Mouse (Mus musculus) MEL (cell line): ENCODE results near the gene Dsn1. TPM values are rescaled to one million over a fixed set of nuclear protein-coding genes. Genes with fewer than 3 reads are reported as not detected.

Source experiments
- DNase-seq: peaks from one replicate; pipeline ENCODE4 v3.0.0; 2011; ENCODE audit warnings: low read depth, low spot score
- H3K27ac ChIP-seq: 2 replicates; pipeline ENCODE4 v1.5.1; 2012; ENCODE audit warnings: low read depth, mild to moderate bottlenecking, control low read depth, low read length, moderate library complexity; ENCODE audit not compliant: control insufficient read depth
- H3K27me3 ChIP-seq, 2 experiments: fragments of 150-350 bp in 1 of 2; sonication (generic) in 1 of 2; 2 replicates each; pipeline ENCODE4 v1.6.1; 2012; ENCODE audit warnings: low read length in 2 of 2, mild to moderate bottlenecking in 2 of 2, improper control_type of control experiment in 1 of 2, moderate library complexity in 1 of 2; ENCODE audit not compliant: insufficient read depth in 2 of 2, control insufficient read depth in 1 of 2
- H3K36me3 ChIP-seq, 2 experiments: 2 replicates each; pipeline ENCODE4 v1.6.1; 2012 to 2014; ENCODE audit warnings: low read length in 2 of 2, improper control_type of control experiment in 1 of 2, inconsistent platforms in 1 of 2, mild to moderate bottlenecking in 1 of 2; ENCODE audit not compliant: insufficient read depth in 2 of 2, control insufficient read depth in 1 of 2
- H3K4me1 ChIP-seq, 2 experiments: fragments of 150-350 bp in 1 of 2; sonication (generic) in 1 of 2; 2 replicates each; pipeline ENCODE4 v1.6.1; 2012; ENCODE audit warnings: low read length in 2 of 2, improper control_type of control experiment in 1 of 2, mild to moderate bottlenecking in 1 of 2; ENCODE audit not compliant: insufficient read depth in 2 of 2, control insufficient read depth in 1 of 2
- H3K4me3 ChIP-seq, 2 experiments: fragments of 150-350 bp in 1 of 2; sonication (generic) in 1 of 2; 2 replicates each; pipeline ENCODE4 v1.5.1; 2012; ENCODE audit warnings: low read depth in 2 of 2, low read length in 2 of 2, mild to moderate bottlenecking in 2 of 2, moderate library complexity in 2 of 2, control low read depth in 1 of 2, improper control_type of control experiment in 1 of 2; ENCODE audit not compliant: control insufficient read depth in 1 of 2, insufficient read depth in 1 of 2
- H3K79me2 ChIP-seq: 2 replicates; pipeline ENCODE4 v1.6.1; 2012; ENCODE audit warnings: mild to moderate bottlenecking, low read length, moderate library complexity; ENCODE audit not compliant: control insufficient read depth, poor library complexity, insufficient read depth
- H3K9ac ChIP-seq: 2 replicates; pipeline ENCODE4 v1.6.1; 2012; ENCODE audit warnings: low read depth, mild to moderate bottlenecking, control low read depth, low read length, moderate library complexity; ENCODE audit not compliant: control insufficient read depth, poor library complexity, severe bottlenecking
- H3K9me3 ChIP-seq: fragments of 150-350 bp; sonication (generic); replicated peaks from 2 replicates; pipeline ENCODE4 v1.6.1; 2012; ENCODE audit warnings: mild to moderate bottlenecking, low read length, improper control_type of control experiment, moderate library complexity; ENCODE audit not compliant: insufficient read depth
- BHLHE40 ChIP-seq: IDR thresholded peaks from 2 replicates; pipeline ENCODE4 v1.6.1; 2012; ENCODE audit warnings: low read depth, mild to moderate bottlenecking, inconsistent platforms, low read length, improper control_type of control experiment, borderline replicate concordance
- CHD2 ChIP-seq: IDR thresholded peaks from 2 replicates; pipeline ENCODE4 v1.6.1; 2011; ENCODE audit warnings: low read length, improper control_type of control experiment
- E2F4 ChIP-seq: IDR thresholded peaks from 2 replicates; pipeline ENCODE4 v1.6.1; 2011; ENCODE audit warnings: low read depth, low read length, improper control_type of control experiment, borderline replicate concordance
- ELF1 ChIP-seq: IDR thresholded peaks from 2 replicates; pipeline ENCODE4 v1.6.1; 2014; ENCODE audit warnings: low read depth, mild to moderate bottlenecking, inconsistent platforms, low read length, improper control_type of control experiment, moderate library complexity
- ETS1 ChIP-seq: IDR thresholded peaks from 2 replicates; pipeline ENCODE4 v1.6.1; 2012; ENCODE audit warnings: low read depth, mild to moderate bottlenecking, inconsistent platforms, low read length, improper control_type of control experiment, moderate library complexity
- GABPA ChIP-seq: IDR thresholded peaks from 2 replicates; pipeline ENCODE4 v1.6.1; 2012; ENCODE audit warnings: low read depth, mild to moderate bottlenecking, inconsistent platforms, low read length, improper control_type of control experiment, moderate library complexity
- GATA1 ChIP-seq: IDR thresholded peaks from 2 replicates; pipeline ENCODE4 v1.6.1; 2011; ENCODE audit warnings: low read depth, low read length, improper control_type of control experiment
- JUND ChIP-seq: IDR thresholded peaks from 2 replicates; pipeline ENCODE4 v1.6.1; 2011; ENCODE audit warnings: low read depth, mild to moderate bottlenecking, improper control_type of control experiment, low read length
- KAT2A ChIP-seq: conservative IDR thresholded peaks from 2 replicates; pipeline ENCODE4 v1.6.1; 2012; ENCODE audit warnings: low read depth, low read length, improper control_type of control experiment, inconsistent platforms
- MAFK ChIP-seq: IDR thresholded peaks from 2 replicates; pipeline ENCODE4 v1.6.1; 2011; ENCODE audit warnings: low read depth, mild to moderate bottlenecking, low read length, improper control_type of control experiment, borderline replicate concordance
- MAX ChIP-seq: IDR thresholded peaks from 2 replicates; pipeline ENCODE4 v1.6.1; 2011; ENCODE audit warnings: low read length, improper control_type of control experiment
- MAZ ChIP-seq: IDR thresholded peaks from 2 replicates; pipeline ENCODE4 v1.6.1; 2012; ENCODE audit warnings: low read depth, mild to moderate bottlenecking, inconsistent platforms, low read length, improper control_type of control experiment
- MEF2A ChIP-seq: IDR thresholded peaks from 2 replicates; pipeline ENCODE4 v1.6.1; 2014; ENCODE audit warnings: low read depth, mild to moderate bottlenecking, inconsistent platforms, low read length, improper control_type of control experiment; ENCODE audit not compliant: poor library complexity, insufficient replicate concordance, severe bottlenecking; ENCODE audit errors: extremely low read depth
- MXI1 ChIP-seq: IDR thresholded peaks from 2 replicates; pipeline ENCODE4 v1.6.1; 2011; ENCODE audit warnings: mild to moderate bottlenecking, low read depth, low read length, improper control_type of control experiment
- MYB ChIP-seq: IDR thresholded peaks from 2 replicates; pipeline ENCODE4 v1.6.1; 2011; ENCODE audit warnings: mild to moderate bottlenecking, low read depth, low read length, improper control_type of control experiment
- MYC ChIP-seq: IDR thresholded peaks from 2 replicates; pipeline ENCODE4 v1.6.1; 2011; ENCODE audit warnings: low read depth, mild to moderate bottlenecking, low read length, improper control_type of control experiment, moderate library complexity
- NELFE ChIP-seq: IDR thresholded peaks from 2 replicates; pipeline ENCODE4 v1.6.1; 2011; ENCODE audit warnings: low read depth, low read length, improper control_type of control experiment
- NRF1 ChIP-seq: IDR thresholded peaks from 2 replicates; pipeline ENCODE4 v1.6.1; 2014; ENCODE audit warnings: low read depth, mild to moderate bottlenecking, inconsistent platforms, low read length, improper control_type of control experiment, moderate library complexity; ENCODE audit not compliant: poor library complexity, insufficient read depth, severe bottlenecking
- POLR2A ChIP-seq, 2 experiments: IDR thresholded peaks; 2 replicates each; pipeline ENCODE4 v1.6.1; 2011 to 2012; ENCODE audit warnings: low read length in 2 of 2, mild to moderate bottlenecking in 2 of 2, control low read depth in 1 of 2, improper control_type of control experiment in 1 of 2, low read depth in 1 of 2, moderate library complexity in 1 of 2; ENCODE audit not compliant: control insufficient read depth in 1 of 2, insufficient read depth in 1 of 2, poor library complexity in 1 of 2
- POLR2AphosphoS2 ChIP-seq: IDR thresholded peaks from 2 replicates; pipeline ENCODE4 v1.6.1; 2011; ENCODE audit warnings: low read length, improper control_type of control experiment
- POLR2AphosphoS5 ChIP-seq: IDR thresholded peaks from 2 replicates; pipeline ENCODE4 v1.6.1; 2012; ENCODE audit warnings: low read depth, borderline replicate concordance, mild to moderate bottlenecking, inconsistent platforms, low read length, moderate library complexity, mixed read lengths
- RAD21 ChIP-seq: IDR thresholded peaks from 2 replicates; pipeline ENCODE4 v1.6.1; 2011; ENCODE audit warnings: mild to moderate bottlenecking, low read depth, low read length, improper control_type of control experiment
- RCOR1 ChIP-seq: IDR thresholded peaks from 2 replicates; pipeline ENCODE4 v1.6.1; 2012; ENCODE audit warnings: low read depth, mild to moderate bottlenecking, inconsistent platforms, low read length, improper control_type of control experiment
- SIN3A ChIP-seq: IDR thresholded peaks from 2 replicates; pipeline ENCODE4 v1.6.1; 2012; ENCODE audit warnings: low read length, improper control_type of control experiment, inconsistent platforms
- SMC3 ChIP-seq: IDR thresholded peaks from 2 replicates; pipeline ENCODE4 v1.6.1; 2011; ENCODE audit warnings: low read depth, low read length, improper control_type of control experiment
- TAL1 ChIP-seq: IDR thresholded peaks from 2 replicates; pipeline ENCODE4 v1.6.1; 2012; ENCODE audit warnings: mild to moderate bottlenecking, inconsistent platforms, low read length, moderate library complexity, mixed read lengths
- TBP ChIP-seq: IDR thresholded peaks from 2 replicates; pipeline ENCODE4 v1.8.0; 2011; ENCODE audit warnings: low read depth, low read length, improper control_type of control experiment
- TCF12 ChIP-seq: IDR thresholded peaks from 2 replicates; pipeline ENCODE4 v1.6.1; 2014; ENCODE audit warnings: low read depth, mild to moderate bottlenecking, inconsistent platforms, low read length, improper control_type of control experiment, moderate library complexity
- UBTF ChIP-seq: IDR thresholded peaks from 2 replicates; pipeline ENCODE4 v1.6.1; 2012; ENCODE audit warnings: low read depth, mild to moderate bottlenecking, inconsistent platforms, low read length, improper control_type of control experiment, moderate library complexity, borderline replicate concordance; ENCODE audit not compliant: insufficient read depth
- USF1 ChIP-seq: IDR thresholded peaks from 2 replicates; pipeline ENCODE4 v1.6.1; 2014; ENCODE audit warnings: low read depth, mild to moderate bottlenecking, inconsistent platforms, low read length, improper control_type of control experiment, moderate library complexity
- USF2 ChIP-seq, 2 experiments: IDR thresholded peaks; 2 replicates each; pipeline ENCODE4 v1.6.1; 2011 to 2012; ENCODE audit warnings: improper control_type of control experiment in 2 of 2, low read length in 2 of 2, borderline replicate concordance in 1 of 2, inconsistent platforms in 1 of 2, low read depth in 1 of 2, mild to moderate bottlenecking in 1 of 2; ENCODE audit not compliant: insufficient read depth in 1 of 2
- ZC3H11A ChIP-seq: IDR thresholded peaks from 2 replicates; pipeline ENCODE4 v1.6.1; 2012; ENCODE audit warnings: low read depth, mild to moderate bottlenecking, inconsistent platforms, low read length, improper control_type of control experiment
- ZKSCAN1 ChIP-seq: IDR thresholded peaks from 2 replicates; pipeline ENCODE4 v1.6.1; 2012; ENCODE audit warnings: low read depth, mild to moderate bottlenecking, inconsistent platforms, low read length, improper control_type of control experiment, moderate library complexity
- ZMIZ1 ChIP-seq: IDR thresholded peaks from 2 replicates; pipeline ENCODE4 v1.6.1; 2012; ENCODE audit warnings: low read depth, mild to moderate bottlenecking, inconsistent platforms, low read length, improper control_type of control experiment, moderate library complexity
- ZNF384 ChIP-seq: IDR thresholded peaks from 2 replicates; pipeline ENCODE4 v1.6.1; 2012; ENCODE audit warnings: low read depth, mild to moderate bottlenecking, inconsistent platforms, low read length, improper control_type of control experiment
- polyA plus RNA-seq, 2 experiments: library from polyadenylated mRNA; stranded (reverse) in 1 of 2; unstranded in 1 of 2; fragments of >175 nt in 1 of 2; fragments of >200 nt in 1 of 2; gene quantifications; 2 replicates each; pipeline versions ENCODE4 v1.2.1 to v1.2.4; 2012; ENCODE audit warnings: low replicate concordance in 2 of 2, low read depth in 1 of 2; ENCODE audit not compliant: insufficient read length in 2 of 2, insufficient read depth in 1 of 2, missing spikeins in 1 of 2
- total RNA-seq: library from RNA; depleted of rRNA; stranded (reverse); fragments of 300-350 nt; gene quantifications from 2 replicates; pipeline ENCODE4 v1.2.3, GENCODE M21; 2012; rRNA removed

Gene Dsn1
- 27.1 and 29.3 TPM in 2 replicates for total RNA-seq
- 10 to 100 TPM in 1 of 2 experiments, not detected in 1; 33.2 TPM for polyA plus RNA-seq

DNA sequence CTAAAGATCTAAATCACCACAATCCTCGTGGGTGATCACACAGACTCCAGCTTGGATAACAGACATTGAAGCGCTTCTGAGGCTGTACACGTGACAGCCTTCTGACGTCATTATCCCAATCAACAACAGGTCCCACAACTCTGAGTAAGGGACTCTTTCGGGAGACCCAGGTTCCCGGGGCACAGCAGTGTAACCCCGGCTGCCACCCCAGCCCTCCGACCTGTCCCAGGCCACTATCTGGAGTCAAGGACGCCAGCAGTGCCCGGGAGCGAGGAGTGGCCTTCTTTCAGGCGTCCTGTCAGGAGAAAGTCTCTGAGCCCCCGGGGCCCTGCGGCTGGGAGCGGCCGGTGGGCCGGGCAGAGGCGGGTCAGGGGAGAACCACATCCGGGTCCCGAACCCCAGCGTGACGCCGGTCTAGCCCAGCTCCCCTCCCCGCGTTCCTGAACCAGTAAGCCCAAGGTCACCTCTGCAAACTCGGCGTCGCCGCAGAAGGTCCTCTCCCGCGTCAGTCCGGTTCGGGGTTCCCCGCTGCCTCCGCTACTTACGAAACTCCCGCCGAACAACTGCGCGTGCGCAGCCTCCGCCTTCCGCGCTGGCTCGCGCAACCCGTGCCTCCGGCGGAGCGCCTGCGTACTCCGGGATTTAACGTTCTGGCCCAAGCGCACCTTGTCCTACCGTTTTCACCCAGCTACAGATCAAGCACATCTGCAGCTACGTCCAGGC, at the start of gene Dsn1:
TSS of gene Dsn1 (minus strand) at position 644 of the 723 bp plus-strand sequence.
- peaks cover 2 to 5% of the 10 kb centered on the region in 2 experiments; a peak in 2 of 4 replicates for H3K36me3 ChIP-seq
- peak within 1 kb of the TSS; percentile 64 to 66 for H3K4me3 ChIP-seq
- peak within 1 kb of the TSS; percentile 86 for H3K9ac ChIP-seq
- H3K9me3 ChIP-seq = no peaks in the 10 kb centered on the region
- peak within 1 kb of the TSS; percentile 85 for H3K27ac ChIP-seq
- peaks cover 3 to 12% of the 10 kb centered on the region in 2 experiments; a peak in 3 of 4 replicates for H3K4me1 ChIP-seq
- H3K27me3 ChIP-seq = no peaks in the 10 kb centered on the region
- DNase-seq = peak; percentile 94
- H3K79me2 ChIP-seq = peaks cover 8% of the 10 kb centered on the region
- TF ChIP-seq RCOR1 (no peak), ZC3H11A (no peak), KAT2A (0 out of 2 replicates have a peak, but pooled peaks have one; percentile 29), ZMIZ1 (peak; percentile 88), JUND (no peak), MAZ (peak; percentile 57; the same call in 1 of the 2 replicates), TAL1 (no peak), MYC (peak; percentile 48; the same call in 1 of the 2 replicates), ETS1 (no peak; the same call in 1 of the 2 replicates), MAX (peak; percentile 38; the same call in 1 of the 2 replicates), E2F4 (peak; percentile 82), SMC3 (no peak), BHLHE40 (peak; percentile 83), TCF12 (peak; percentile 69), RAD21 (no peak), NRF1 (peak; percentile 94), ZNF384 (no peak), MXI1 (peak; percentile 84), SIN3A (peak; percentile 76), ZKSCAN1 (no peak), USF1 (peak; percentile 91), POLR2A (IDR thresholded peaks at IDR 0.05; ENCODE audit: control insufficient read depth in 1 of 2, insufficient read depth in 1 of 2, low read depth in 1 of 2, low read length in 2 of 2, poor library complexity in 1 of 2) (peak; percentile 80 to 95), UBTF (no peak), NELFE (peak; percentile 91), TBP (peak; percentile 43; the same call in 1 of the 2 replicates), MAFK (no peak), USF2 (IDR thresholded peaks at IDR 0.05; ENCODE audit: borderline replicate concordance in 1 of 2, insufficient read depth in 1 of 2, low read depth in 1 of 2, low read length in 2 of 2) (0 out of 4 replicates have a peak, but pooled peaks of 1 of the 2 experiments have one; percentile 52), POLR2AphosphoS2 (peak; percentile 94), MYB (no peak), CHD2 (no peak), POLR2AphosphoS5 (no peak), GABPA (no peak), GATA1 (0 out of 2 replicates have a peak, but pooled peaks have one; percentile 7), ELF1 (peak; percentile 66), MEF2A (no peak)
